Mouse (Mus musculus): ENCODE data around the gene Mrpl24.
"Not testable (repeated sequence)": the region's sequence is repeated elsewhere in the genome, so short reads cannot be mapped to it uniquely, and the experiment has no call there.

- TF ChIP-seq MYOD1 (IDR thresholded peaks at IDR 0.05; ENCODE audit: control insufficient read depth in 1 of 3, insufficient read length in 2 of 3, low read depth in 2 of 3); TCF3 (IDR thresholded peaks at IDR 0.05; ENCODE audit: insufficient read length, low read depth); POLR2A (IDR thresholded peaks at IDR 0.05; ENCODE audit: insufficient read length, low read depth); TCF12 (IDR thresholded peaks at IDR 0.05; ENCODE audit: insufficient read depth, poor library complexity, severe bottlenecking); USF1 (IDR thresholded peaks at IDR 0.05; ENCODE audit: low read depth); MYOG (IDR thresholded peaks at IDR 0.05; ENCODE audit: control insufficient read depth in 1 of 3, insufficient read depth in 1 of 3, insufficient read length in 2 of 3, low read depth in 2 of 3); E2F4 (IDR thresholded peaks at IDR 0.05; ENCODE audit: insufficient read depth); MAX (IDR thresholded peaks at IDR 0.05; ENCODE audit: low read depth): not testable (repeated sequence)
These were observed 31.9 kb upstream of the Mrpl24 start for GRCm38 (mm10) chr3:87887400-87887799.

Data from myocyte (in vitro differentiated cells).